Mouse (Mus musculus): ENCODE data around the gene Dock8. TPM values are rescaled to one million over a fixed set of nuclear protein-coding genes. Genes with fewer than 3 reads are reported as not detected.

Dock8 gene
- 100 to 1,000 TPM; 293 to 309 TPM for total RNA-seq (2023)

GRCm38 (mm10) chr19:24999201-24999886, at the start of gene Dock8:
Gene Dock8, plus strand, starts transcription at chr19:24999534.

GRCm38 (mm10) chr19:24961172-24961962, 38.0 kb upstream of the Dock8 start, which contains the start of gene Cbwd1:
Gene Cbwd1, minus strand, starts transcription at chr19:24961610.

GRCm38 (mm10) chr19:25236596-25237491, 237.5 kb downstream of the Dock8 start, which contains the start of gene Kank1:
Gene Kank1, plus strand, starts transcription at chr19:25236975.

Other genes starting within 250 kb of the Dock8 start
- not detected for gene Pgm5, start 137.7 kb upstream of the Dock8 start, total RNA-seq (2023)
- 10 to 100 TPM; 29.6 to 52.1 TPM for gene Gm10053, start 123.8 kb upstream of the Dock8 start, total RNA-seq (2023)
- gene Foxd4, start 98.3 kb upstream of the Dock8 start, total RNA-seq (2023): not detected
- gene Cbwd1, start 37.9 kb upstream of the Dock8 start, total RNA-seq (2023): 10 to 100 TPM in 1 of 2 experiments, 1 to 10 TPM in 1; 9.7 to 10.7 TPM
- under 1 TPM in 1 of 2 experiments, not detected in 1; 0.27 TPM for gene Kank1, start 237.4 kb downstream of the Dock8 start, total RNA-seq (2023)